ENCODE assay signal across 9 mouse cellular contexts in genomic region chr2:80567411-80567810, GRCm38 (mm10).
"Had no signal": no experiment of that assay in that cellular context is flagged by ENCODE, and none has a peak within 500 bp of the region (broad histone marks: within the 10 kb centered on the region; RNA-seq: fewer than 3 reads in every experiment).

No protein-coding gene starts in this region.

- ATAC-seq: lung, postnatal 0 days; midbrain, embryonic 13.5 days had no signal

- DNase-seq: kidney, adult 8-10 months; kidney, postnatal 25 days; left cerebral cortex, postnatal 4 days; lung, adult 2 months; lung, postnatal 36 days; thymus, adult 18-20 months; thymus, postnatal 14 days had no signal
